Mouse (Mus musculus): ENCODE data around the gene Hist2h3b. TPM values are rescaled to one million over a fixed set of nuclear protein-coding genes. Genes with fewer than 3 reads are reported as not detected.

Gene Hist2h3b
- total RNA-seq, 2 experiments from 2014 or later: 500 to 681 TPM

DNA sequence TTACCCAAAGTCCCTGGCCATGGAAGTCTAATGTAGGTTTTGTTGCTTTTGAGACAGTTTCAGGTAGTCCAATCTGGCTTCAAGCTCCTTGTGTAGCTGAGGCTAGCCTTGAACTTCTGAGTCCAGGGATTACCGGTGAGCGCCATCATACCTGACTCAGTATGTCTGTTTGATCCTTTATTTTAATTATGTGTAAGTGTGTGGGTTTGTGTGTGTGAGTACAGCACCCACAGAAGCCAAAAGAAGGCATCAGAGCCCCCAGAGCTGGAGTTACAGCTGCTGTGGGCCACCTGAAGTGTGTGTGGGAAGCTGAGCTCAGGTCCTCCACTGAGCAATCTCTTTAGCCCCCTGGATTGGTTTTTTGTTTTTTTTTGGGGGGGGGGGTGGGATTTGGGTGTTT, 31.1 kb downstream of the Hist2h3b start:
- DNase-seq: no peak

DNA sequence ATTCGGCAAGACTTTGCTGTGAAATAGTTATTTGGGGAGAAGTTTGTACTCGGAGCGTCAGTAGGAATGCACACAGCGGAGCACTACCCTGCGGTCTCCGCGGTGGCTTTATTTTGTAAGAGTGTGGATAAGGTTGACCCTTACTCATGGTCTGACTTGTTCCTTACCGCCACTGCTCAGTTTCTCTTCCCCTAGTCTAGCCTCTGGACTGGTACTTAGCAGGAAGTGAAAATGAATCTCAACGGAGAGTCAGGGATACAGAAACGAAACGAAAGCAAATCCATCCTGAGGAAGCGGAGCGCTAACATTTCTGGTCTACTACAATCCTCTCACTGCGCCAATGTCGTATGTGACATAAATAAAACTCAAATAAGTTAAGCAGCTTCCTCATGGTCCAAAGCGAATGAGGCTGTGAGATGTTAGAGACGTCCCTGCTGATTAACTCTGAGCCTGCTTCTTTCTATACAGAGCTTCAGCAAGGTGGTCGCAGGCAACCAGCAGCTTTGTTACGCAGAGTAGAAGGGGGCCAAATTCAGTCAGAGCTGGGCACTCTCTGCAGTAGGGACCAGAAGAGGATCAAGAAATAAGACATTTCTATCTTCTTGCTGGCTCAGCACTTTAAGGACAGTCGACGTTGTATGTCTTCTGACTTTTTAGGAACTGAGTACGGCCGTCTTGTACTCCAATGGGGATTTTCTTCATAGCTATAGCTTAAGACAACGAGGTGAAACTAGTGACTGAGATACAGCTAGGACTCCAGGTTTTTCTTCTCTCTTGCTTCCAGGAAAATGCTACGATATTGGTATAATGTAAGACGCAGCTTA, 32.5 kb downstream of the Hist2h3b start:
- no peak for DNase-seq

DNA sequence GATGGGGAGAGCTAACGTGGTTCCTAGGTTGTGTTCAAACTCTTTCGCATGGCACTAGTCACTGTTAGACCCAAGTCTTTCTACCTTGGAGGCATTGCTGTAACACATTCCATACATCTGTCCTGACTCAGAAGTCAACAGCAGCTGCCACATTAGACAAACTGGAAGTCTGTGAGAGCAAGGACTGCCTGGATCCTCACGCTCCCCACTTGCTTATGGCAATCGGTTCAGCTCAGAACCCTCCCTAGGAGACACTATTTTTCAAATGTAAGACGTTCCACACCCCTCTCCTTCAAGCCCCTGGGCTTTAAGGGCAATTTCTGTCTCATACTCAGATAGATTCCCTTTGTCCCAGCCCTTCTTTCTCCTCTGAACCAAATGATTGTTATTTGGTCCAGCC, 33.6 kb downstream of the Hist2h3b start:
- DNase-seq: no peak

DNA sequence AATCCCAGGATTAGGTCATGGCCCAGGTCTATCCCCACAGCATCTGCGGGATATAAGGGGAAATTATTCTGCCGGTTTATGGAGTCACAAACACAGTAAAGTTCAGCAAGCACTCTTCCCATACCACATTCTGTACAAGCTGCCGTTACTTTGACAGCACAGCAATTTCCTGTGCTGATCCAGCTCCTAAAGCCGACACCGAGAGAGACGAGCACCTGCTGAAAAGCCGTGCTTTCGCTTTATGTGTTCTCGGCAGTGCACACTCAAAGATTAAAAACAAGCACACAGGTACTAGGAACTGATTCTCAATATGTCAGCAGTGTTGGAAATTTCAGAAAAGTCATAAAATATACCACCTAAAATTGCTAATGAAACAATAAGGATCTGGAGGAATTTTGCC, 38.1 kb downstream of the Hist2h3b start:
- DNase-seq: no peak

DNA sequence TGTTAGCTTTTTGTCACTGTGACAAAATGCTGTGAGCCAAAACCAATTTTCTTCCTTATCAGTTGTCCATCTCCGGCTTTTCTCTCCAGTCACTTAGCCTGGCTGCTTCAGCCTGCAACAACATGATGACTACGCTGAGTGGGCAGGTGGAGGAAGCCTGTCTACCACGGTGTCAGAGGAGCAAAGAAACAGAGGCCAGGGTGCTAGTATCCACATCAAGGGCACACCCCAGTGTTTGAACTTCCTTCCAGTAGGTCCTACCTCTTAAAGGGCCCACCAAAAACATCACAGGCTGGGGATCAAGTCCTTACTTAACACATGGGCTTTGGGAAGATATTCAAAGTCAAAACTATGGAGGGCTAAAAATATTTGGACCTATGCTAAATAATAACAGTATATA, 41.0 kb downstream of the Hist2h3b start:
- DNase-seq: no peak

DNA sequence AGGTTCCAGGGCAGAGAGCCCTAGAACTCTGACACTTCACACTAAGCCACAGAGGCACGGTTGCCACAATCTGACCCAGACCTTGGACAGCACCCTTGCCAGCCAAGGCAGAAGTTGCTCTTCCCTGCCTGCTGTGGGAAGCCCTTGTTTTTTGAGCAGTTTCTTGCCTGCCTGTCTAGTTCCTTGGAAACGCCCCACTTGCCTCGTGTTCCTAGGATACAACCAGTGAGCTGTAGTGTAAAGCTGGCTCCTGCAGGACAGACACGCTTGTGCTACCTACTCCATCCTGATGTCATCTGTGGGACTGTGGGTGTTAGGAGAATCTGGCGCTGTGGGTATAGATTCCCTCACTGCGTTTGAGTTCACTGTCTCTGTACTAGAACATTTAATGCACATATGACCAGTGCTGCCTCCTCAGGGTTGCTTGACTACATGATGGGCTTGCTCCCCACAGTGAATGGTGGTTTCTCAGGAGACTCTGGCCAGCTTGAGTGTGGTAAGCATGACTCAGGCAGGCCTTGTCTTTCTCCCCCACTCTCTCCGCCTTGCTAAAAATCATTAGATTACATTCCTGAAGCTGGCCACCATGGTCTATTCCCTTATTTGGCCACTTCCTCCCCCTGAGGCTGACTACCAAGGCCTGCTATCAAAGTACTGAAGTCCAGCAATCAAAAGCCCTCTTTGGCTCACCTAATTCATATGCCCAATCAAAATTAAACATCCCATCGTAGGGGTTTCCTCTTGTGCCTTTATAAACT, 44.1 kb downstream of the Hist2h3b start:
- DNase-seq: peak; percentile 21

Small RNA genes lying within 50 kb of the gene (microRNA-seq; reads per million reads assigned to microRNA genes)
- not detected for gene Gm44492
- gene Gm47311: not detected
- gene Gm47313: not detected

Other genes with a start within 250 kb of the Hist2h3b start
- gene Vps45, start 210.2 kb upstream of the Hist2h3b start, total RNA-seq (2021): 10 to 100 TPM; 31.7 to 35.0 TPM
- gene Otud7b, start 164.1 kb upstream of the Hist2h3b start, total RNA-seq (2021): 10 to 100 TPM; 32.3 to 33.4 TPM
- 10 to 100 TPM; 13.0 to 17.1 TPM for gene Mtmr11, start 106.7 kb upstream of the Hist2h3b start, total RNA-seq (2021)
- gene Sf3b4, start 96.3 kb upstream of the Hist2h3b start, total RNA-seq (2021): 10 to 100 TPM; 50.4 to 50.9 TPM
- gene Sv2a, start 87.5 kb upstream of the Hist2h3b start, total RNA-seq (2021): 10 to 100 TPM in 1 of 2 experiments, 1 to 10 TPM in 1; 9.5 to 14.2 TPM
- gene Bola1, start 48.9 kb upstream of the Hist2h3b start, total RNA-seq (2021): 10 to 100 TPM; 28.6 to 31.3 TPM
- gene Hist2h2ab, start 48.8 kb upstream of the Hist2h3b start, total RNA-seq (2021): 10 to 100 TPM; 17.5 to 21.2 TPM
- gene Hist2h2ac, start 47.8 kb upstream of the Hist2h3b start, total RNA-seq (2021): 100 to 1,000 TPM; 154 to 170 TPM
- 10 to 100 TPM in 1 of 2 experiments, 1 to 10 TPM in 1; 6.9 to 10.8 TPM for gene Hist2h2be, start 47.5 kb upstream of the Hist2h3b start, total RNA-seq (2021)
- gene Hist2h3c2, start 29.5 kb upstream of the Hist2h3b start, total RNA-seq (2021): 100 to 1,000 TPM; 135 to 152 TPM
- 1,000 to 10,000 TPM in 1 of 2 experiments, 100 to 1,000 TPM in 1; 944 to 1,071 TPM for gene Hist2h2aa2, start 28.4 kb upstream of the Hist2h3b start, total RNA-seq (2021)
- 10 to 100 TPM; 27.3 to 37.4 TPM for gene Hist2h2aa1, start 23.2 kb upstream of the Hist2h3b start, total RNA-seq (2021)
- gene Hist2h3c1, start 22.0 kb upstream of the Hist2h3b start, total RNA-seq (2021): under 1 TPM in 1 of 2 experiments, not detected in 1; 0.39 TPM
- 10 to 100 TPM; 71.1 to 77.9 TPM for gene Hist2h4, start 5.3 kb upstream of the Hist2h3b start, total RNA-seq (2021)
- gene Hist2h2bb, start 1.1 kb downstream of the Hist2h3b start, total RNA-seq (2021): 100 to 1,000 TPM; 491 to 635 TPM
- gene Fcgr1, start 25.3 kb downstream of the Hist2h3b start, total RNA-seq (2021): under 1 TPM; 0.84 to 0.88 TPM
- gene BC107364, start 183.7 kb downstream of the Hist2h3b start, total RNA-seq (2021): not detected

Data from adrenal gland, postnatal 10 days (tissue).